Mouse (Mus musculus) bone marrow macrophage, adult 2 months (primary cell): ENCODE data around the gene Tmprss11d.

Experiments
- CTCF ChIP-seq: IDR thresholded peaks from 2 replicates; pipeline ENCODE4 v1.5.1; 2012; ENCODE audit warnings: low read depth, mild to moderate bottlenecking, low read length, moderate library complexity
- POLR2A ChIP-seq: IDR thresholded peaks from 2 replicates; pipeline ENCODE4 v1.6.1; 2012; ENCODE audit warnings: mild to moderate bottlenecking, low read depth, low read length, borderline replicate concordance

DNA sequence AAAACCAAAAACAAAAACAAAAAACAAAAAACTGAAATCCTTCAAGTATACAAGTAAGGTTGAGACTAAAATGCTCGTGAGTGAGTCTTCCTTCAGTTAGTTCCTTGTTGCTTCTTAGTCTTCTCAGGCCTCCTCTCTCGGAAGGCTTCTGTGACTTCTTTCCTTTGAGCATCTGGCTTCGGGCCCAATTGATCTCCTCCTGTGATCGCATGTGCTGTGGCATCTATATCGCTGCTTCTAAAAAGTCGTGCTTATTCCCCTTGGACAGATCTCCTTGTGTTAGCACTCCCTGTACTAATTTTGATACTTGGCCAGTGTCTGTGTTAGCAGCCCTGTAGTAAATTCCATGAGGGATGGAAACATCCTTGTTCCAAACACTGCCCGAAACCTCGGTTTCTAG is 69.3 kb downstream of the Tmprss11d start:
- TF ChIP-seq POLR2A (no peak), CTCF (no peak)
